Mouse (Mus musculus) limb, embryonic 14.5 days (tissue): Measurements from ENCODE around the gene Iqgap1. TPM values are rescaled to one million over a fixed set of nuclear protein-coding genes. Genes with fewer than 3 reads are reported as not detected.
A peak's percentile ranks its signal among the peaks of the same experiment; 100 is the strongest.

Source experiments
- ATAC-seq: fragments of 200-750 bp; cut with Nextera tagmentation; 2 replicates; pipeline ENCODE4 v1.8.0; 2017; ENCODE audit warnings: low read depth, moderate number of reproducible peaks, moderate TSS enrichment; ENCODE audit not compliant: low FRiP score
- DNase-seq: peaks from one replicate; pipeline ENCODE4 v3.0.0-alpha.2; 2015; ENCODE audit warnings: low spot score
- H3K27ac ChIP-seq: fragments of 300-500 bp; sonication (generic); replicated peaks from 2 replicates; pipeline ENCODE4 v1.5.1; 2014; ENCODE audit warnings: low read depth, mild to moderate bottlenecking, low read length, moderate library complexity, mixed read lengths
- H3K27me3 ChIP-seq: fragments of 300-500 bp; sonication (generic); 2 replicates; pipeline ENCODE4 v1.6.1; 2014; ENCODE audit warnings: low read length, mixed read lengths; ENCODE audit not compliant: control insufficient read depth, insufficient read depth
- H3K36me3 ChIP-seq: fragments of 300-500 bp; sonication (generic); 2 replicates; pipeline ENCODE4 v1.6.1; 2014; ENCODE audit warnings: mild to moderate bottlenecking, low read length, moderate library complexity, mixed read lengths; ENCODE audit not compliant: control insufficient read depth, insufficient read depth
- H3K4me1 ChIP-seq: fragments of 300-500 bp; sonication (generic); 2 replicates; pipeline ENCODE4 v1.6.1; 2014; ENCODE audit warnings: antibody characterized with exemption, low read length, mixed read lengths; ENCODE audit not compliant: control insufficient read depth, insufficient read depth
- H3K4me2 ChIP-seq: fragments of 300-500 bp; sonication (generic); replicated peaks from 2 replicates; pipeline ENCODE4 v1.6.1; 2014; ENCODE audit warnings: low read depth, mild to moderate bottlenecking, low read length, moderate library complexity; ENCODE audit not compliant: severe bottlenecking
- H3K4me3 ChIP-seq: fragments of 300-500 bp; sonication (generic); replicated peaks from 2 replicates; pipeline ENCODE4 v1.5.1; 2014; ENCODE audit warnings: low read length
- H3K9ac ChIP-seq: fragments of 300-500 bp; sonication (generic); 2 replicates; pipeline ENCODE4 v1.6.1; 2014; ENCODE audit warnings: mild to moderate bottlenecking, low read depth, low read length, moderate library complexity; ENCODE audit not compliant: severe bottlenecking
- H3K9me3 ChIP-seq: fragments of 300-500 bp; sonication (generic); 2 replicates; pipeline ENCODE4 v1.6.1; 2016; ENCODE audit warnings: low read length; ENCODE audit not compliant: control insufficient read depth
- POLR2A ChIP-seq: fragments of 200-500 bp; IDR thresholded peaks from 2 replicates; pipeline ENCODE4 v1.8.0; 2012; ENCODE audit warnings: inconsistent platforms, mild to moderate bottlenecking, moderate library complexity, borderline replicate concordance; ENCODE audit not compliant: insufficient read depth, insufficient read length; ENCODE audit errors: extremely low read depth
- WGBS: fragments of 180-500 bp; shearing (Covaris S2); extraction: QIAGEN DNeasy Blood & Tissue Kit; methylation state at CpG from one replicate; pipeline ENCODE4 v1.1.7; 2014; 5-methylcytosine and 5-hydroxymethylcytosine counted together
- polyA plus RNA-seq, 2 experiments: library from polyadenylated mRNA; depleted of rRNA in 1 of 2; stranded (reverse) in 1 of 2; unstranded in 1 of 2; fragments of >200 nt; fragmentation: Nextera tagmentation in 1 of 2; extraction: Ambion mirVana in 1 of 2; gene quantifications; 2 replicates each; pipeline versions ENCODE4 v1.2.1 to v1.2.3; 2012 to 2014

The Iqgap1 gene
- polyA plus RNA-seq, 2 experiments, result 43.9 to 93.2 TPM

- Histone ChIP-seq H3K4me3 (no peak overlapping the region), H3K9ac (no peak overlapping the region), H3K27me3 (no peaks in the 10 kb centered on the region), H3K9me3 (no peaks in the 10 kb centered on the region), H3K36me3 (no peaks in the 10 kb centered on the region), H3K4me1 (peaks cover 19% of the 10 kb centered on the region; the same call in 1 of the 2 replicates), H3K27ac (no peak overlapping the region), H3K4me2 (no peak overlapping the region)
- ATAC-seq (no peak), DNase-seq (no peak)
- WGBS, result 85% methylated on average over 10 of the region's 10 CpGs
- TF ChIP-seq POLR2A, result no peak
Measured at GRCm38 (mm10) chr7:80775448-80775904, 50.3 kb downstream of the Iqgap1 start.

DNA sequence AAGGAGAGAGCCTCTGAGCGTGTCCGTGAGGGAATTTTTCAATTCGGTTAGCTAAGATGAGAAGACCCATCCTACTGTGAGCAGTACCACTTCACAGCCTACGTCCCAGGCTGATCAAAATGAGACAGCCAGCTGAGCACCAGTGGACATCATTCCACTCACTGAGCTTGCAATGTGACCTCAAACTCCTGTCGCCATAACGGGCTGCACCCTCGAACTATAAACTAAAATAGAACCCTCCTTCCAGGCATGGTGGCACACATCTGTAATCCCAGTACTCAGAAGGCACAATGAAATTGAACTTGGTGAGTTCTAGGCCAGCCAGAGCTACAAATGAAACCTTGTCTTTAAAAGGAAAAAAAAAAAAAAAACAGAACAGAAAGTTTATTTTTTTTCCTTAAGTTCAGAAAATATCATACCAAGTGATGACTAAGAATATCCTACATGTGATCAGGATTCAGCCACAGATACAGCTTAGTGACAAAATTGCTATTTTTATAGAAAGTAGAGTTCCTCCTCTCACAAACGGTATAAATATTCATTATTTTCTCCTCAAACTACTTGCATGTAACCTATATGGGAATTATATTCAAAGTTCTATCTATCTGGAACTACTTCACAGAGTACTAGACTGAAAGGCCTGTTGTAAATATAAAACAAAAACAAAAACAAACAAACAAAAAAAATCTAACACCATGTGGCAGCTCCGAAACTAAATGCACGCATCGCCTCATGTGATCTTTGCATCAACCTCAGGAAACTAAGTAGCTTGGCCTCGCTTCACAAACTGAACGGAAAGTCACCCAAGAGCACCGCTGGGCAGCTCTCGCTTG is 50.9 kb downstream of the Iqgap1 start:
- no peaks in the 10 kb centered on the region for H3K36me3 ChIP-seq
- H3K4me1 ChIP-seq, result peaks cover 19% of the 10 kb centered on the region; the same call in 1 of the 2 replicates
- H3K27ac ChIP-seq, result 0 out of 2 replicates have a peak overlapping the region, but pooled peaks have one; percentile 43
- H3K4me2 ChIP-seq, result no peak overlapping the region
- ATAC-seq (no peak), DNase-seq (no peak)
- no peak overlapping the region for H3K4me3 ChIP-seq
- no peak for TF ChIP-seq POLR2A
- no peak overlapping the region for H3K9ac ChIP-seq
- no peaks in the 10 kb centered on the region for H3K9me3 ChIP-seq
- WGBS, result 88% methylated on average over 15 of the region's 15 CpGs
- H3K27me3 ChIP-seq, result no peaks in the 10 kb centered on the region

DNA sequence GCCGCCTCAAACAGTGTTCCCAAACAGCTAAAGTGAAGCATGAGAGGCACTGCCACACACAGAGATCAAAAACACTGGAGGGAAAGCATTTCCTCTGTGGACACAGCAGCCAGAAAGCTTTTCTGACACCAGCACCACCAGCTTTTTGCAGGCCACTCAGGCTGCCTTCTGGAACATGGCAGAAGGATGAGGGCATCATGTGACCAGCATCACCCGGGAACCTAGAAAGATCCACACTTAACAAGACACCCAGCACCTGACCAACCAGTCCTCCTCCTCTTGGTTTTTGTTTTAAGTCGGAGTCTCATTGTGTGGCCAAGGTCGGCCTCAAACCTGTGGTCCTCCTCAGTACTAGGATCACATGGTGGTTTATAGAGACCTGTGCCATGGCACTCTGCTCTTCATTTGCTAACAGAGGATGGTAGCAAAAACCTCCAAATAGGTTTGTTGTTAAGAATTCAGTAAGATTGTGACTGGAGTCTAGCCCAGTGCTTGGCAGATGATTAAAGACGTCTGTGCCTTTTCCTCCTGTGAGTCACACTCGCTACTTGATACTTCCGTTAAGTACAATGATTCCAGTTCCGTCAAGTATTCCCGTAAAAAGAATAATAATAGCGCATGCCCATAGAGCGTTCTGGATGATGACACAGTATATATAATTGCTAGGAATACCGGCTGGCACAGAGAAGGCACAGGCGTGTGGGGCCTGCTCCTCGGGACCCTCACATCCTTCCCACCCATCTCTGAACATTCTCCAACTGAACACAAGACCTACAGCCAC is 51.8 kb downstream of the Iqgap1 start:
- no peak overlapping the region for H3K4me2 ChIP-seq
- 58% methylated on average over 14 of the region's 14 CpGs for WGBS
- no peaks in the 10 kb centered on the region for H3K9me3 ChIP-seq
- peak; percentile 55 for DNase-seq
- H3K9ac ChIP-seq, result no peak overlapping the region
- no peaks in the 10 kb centered on the region for H3K27me3 ChIP-seq
- no peak for TF ChIP-seq POLR2A
- H3K36me3 ChIP-seq, result no peaks in the 10 kb centered on the region
- H3K4me1 ChIP-seq, result peaks cover 12% of the 10 kb centered on the region; the same call in 1 of the 2 replicates
- no peak overlapping the region for H3K4me3 ChIP-seq
- H3K27ac ChIP-seq, result 0 out of 2 replicates have a peak overlapping the region, but pooled peaks have one; percentile 43
- no peak for ATAC-seq

GRCm38 (mm10) chr7:80770466-80770865 is 55.3 kb downstream of the Iqgap1 start:
- Histone ChIP-seq H3K4me3 (no peak overlapping the region), H3K27ac (no peak overlapping the region), H3K4me1 (peaks cover 12% of the 10 kb centered on the region; the same call in 1 of the 2 replicates), H3K9me3 (no peaks in the 10 kb centered on the region), H3K4me2 (no peak overlapping the region), H3K27me3 (no peaks in the 10 kb centered on the region), H3K9ac (no peak overlapping the region), H3K36me3 (peaks cover 12% of the 10 kb centered on the region; the same call in 1 of the 2 replicates)
- no peak for TF ChIP-seq POLR2A
- ATAC-seq (no peak), DNase-seq (no peak)
- WGBS, result 87% methylated on average over 2 of the region's 2 CpGs

- Histone ChIP-seq H3K27me3 (no peaks in the 10 kb centered on the region), H3K27ac (no peak overlapping the region), H3K36me3 (peaks cover 14% of the 10 kb centered on the region; the same call in 1 of the 2 replicates), H3K9me3 (no peaks in the 10 kb centered on the region), H3K9ac (no peak overlapping the region), H3K4me2 (no peak overlapping the region), H3K4me1 (no peaks in the 10 kb centered on the region), H3K4me3 (no peak overlapping the region)
- DNase-seq (no peak), ATAC-seq (no peak)
- no peak for TF ChIP-seq POLR2A
- 85% methylated on average over 11 of the region's 11 CpGs for WGBS
Measured at GRCm38 (mm10) chr7:80766861-80767312, 58.9 kb downstream of the Iqgap1 start.
